Mouse (Mus musculus): ENCODE measurements around the gene Thsd7b. TPM values are rescaled to one million over a fixed set of nuclear protein-coding genes. Genes with fewer than 3 reads are reported as not detected.

The Thsd7b gene
- polyA plus RNA-seq (2015; fragmentation: Nextera tagmentation; extraction: Ambion mirVana): 0.33 and 0.59 TPM in 2 replicates

DNA sequence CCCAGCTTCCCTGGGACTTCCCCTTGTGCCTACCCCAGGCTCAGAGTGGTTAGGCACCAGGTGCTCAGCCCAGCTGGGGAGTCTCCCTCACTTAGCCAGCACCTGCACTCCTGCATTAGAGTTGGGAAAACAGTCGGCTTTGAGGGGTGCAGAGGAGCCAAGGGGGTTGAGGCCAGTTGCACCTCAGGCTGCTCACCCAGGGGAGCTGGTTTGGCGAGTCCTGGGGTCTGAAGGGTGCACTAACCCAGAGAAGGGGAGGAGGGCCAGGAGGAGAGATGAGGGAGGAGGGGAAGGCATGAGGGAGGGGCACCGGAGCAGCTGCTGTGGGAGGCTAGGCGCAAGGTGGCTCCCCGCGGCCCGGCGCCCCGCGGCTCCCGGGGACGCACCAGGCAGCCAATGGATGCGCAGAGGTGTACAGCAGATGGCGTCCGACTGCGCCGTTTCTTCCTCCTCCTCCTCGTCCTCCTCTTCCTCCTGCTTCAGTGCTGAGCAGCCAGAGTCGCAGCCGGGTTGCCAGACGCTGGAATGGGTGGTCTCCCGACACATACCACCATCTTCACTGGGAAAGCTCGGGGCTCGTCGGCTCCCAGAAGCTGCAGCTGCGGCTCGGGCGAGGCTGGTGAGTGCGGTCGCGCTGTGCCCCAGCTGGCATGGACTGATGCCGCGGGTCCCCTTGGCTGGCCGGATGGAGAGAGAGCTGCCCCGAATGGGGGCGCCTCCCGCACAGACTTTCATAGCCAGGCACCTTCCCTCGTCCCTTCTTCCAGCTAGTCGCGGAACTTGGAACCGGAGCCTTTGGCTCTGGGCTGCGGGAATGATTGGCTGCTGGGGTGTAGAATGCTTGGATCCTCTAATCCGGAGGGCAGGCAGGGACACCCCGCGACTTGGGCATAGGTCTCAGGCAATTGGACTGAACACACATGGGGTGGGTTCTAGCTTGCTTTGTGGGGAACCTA is at the start of gene Thsd7b:
Gene Thsd7b (plus strand): TSS at position 321 of the 956 bp plus-strand sequence.
- no peak for ATAC-seq

DNA sequence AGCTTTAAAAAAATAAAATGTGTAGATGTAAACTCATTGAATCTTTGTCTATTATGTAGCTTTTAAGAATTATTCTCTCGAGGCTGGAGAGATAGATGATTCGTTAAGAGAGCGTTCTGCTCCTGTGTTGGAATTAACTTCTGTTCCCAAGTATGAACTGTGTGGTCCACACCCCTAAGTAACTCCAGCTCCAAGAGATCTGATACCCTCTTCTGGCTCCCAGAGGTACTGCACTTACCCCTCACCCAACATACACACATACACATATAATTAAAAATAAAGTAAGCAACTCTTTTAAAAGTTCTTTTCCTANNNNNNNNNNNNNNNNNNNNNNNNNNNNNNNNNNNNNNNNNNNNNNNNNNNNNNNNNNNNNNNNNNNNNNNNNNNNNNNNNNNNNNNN is 28.8 kb upstream of the Thsd7b start:
- Histone ChIP-seq H3K9me3 (ENCODE audit: control insufficient read depth) (no peaks in the 10 kb centered on the region), H3K27ac (ENCODE audit: low read depth, low read length) (no peak overlapping the region), H3K36me3 (ENCODE audit: control insufficient read depth, insufficient read depth) (no peaks in the 10 kb centered on the region), H3K4me2 (replicated peaks; ENCODE audit: low read depth) (no peak overlapping the region), H3K4me3 (ENCODE audit: low read depth, low read length) (no peak overlapping the region), H3K4me1 (replicated peaks; ENCODE audit: control insufficient read depth, insufficient read depth, low read length) (no peaks in the 10 kb centered on the region), H3K9ac (ENCODE audit: low read depth, low read length) (no peak overlapping the region), H3K27me3 (replicated peaks; ENCODE audit: control insufficient read depth, insufficient read depth, low read length) (no peaks in the 10 kb centered on the region)
- ATAC-seq: no peak
- 49% methylated on average over 3 of the region's 3 CpGs for WGBS
- peak; percentile 57 for TF ChIP-seq CTCF (IDR thresholded peaks at IDR 0.05; ENCODE audit: low read depth)

More for the DNA sequence above, at the start of gene Thsd7b:
- Histone ChIP-seq H3K4me2 (replicated peaks; ENCODE audit: low read depth) (peak within 1 kb of the TSS; percentile 45), H3K27me3 (replicated peaks; ENCODE audit: control insufficient read depth, insufficient read depth, low read length) (peaks cover 11% of the 10 kb centered on the region), H3K27ac (ENCODE audit: low read depth, low read length) (no peak within 1 kb of the TSS), H3K4me1 (replicated peaks; ENCODE audit: control insufficient read depth, insufficient read depth, low read length) (no peaks in the 10 kb centered on the region), H3K9me3 (ENCODE audit: control insufficient read depth) (no peaks in the 10 kb centered on the region), H3K36me3 (ENCODE audit: control insufficient read depth, insufficient read depth) (no peaks in the 10 kb centered on the region), H3K4me3 (ENCODE audit: low read depth, low read length) (peak within 1 kb of the TSS; percentile 17; the same call in 1 of the 2 replicates), H3K9ac (ENCODE audit: low read depth, low read length) (no peak within 1 kb of the TSS)
- no peak for TF ChIP-seq CTCF (IDR thresholded peaks at IDR 0.05; ENCODE audit: low read depth)
- under 1% methylated on average over 31 of the region's 45 CpGs for WGBS

DNA sequence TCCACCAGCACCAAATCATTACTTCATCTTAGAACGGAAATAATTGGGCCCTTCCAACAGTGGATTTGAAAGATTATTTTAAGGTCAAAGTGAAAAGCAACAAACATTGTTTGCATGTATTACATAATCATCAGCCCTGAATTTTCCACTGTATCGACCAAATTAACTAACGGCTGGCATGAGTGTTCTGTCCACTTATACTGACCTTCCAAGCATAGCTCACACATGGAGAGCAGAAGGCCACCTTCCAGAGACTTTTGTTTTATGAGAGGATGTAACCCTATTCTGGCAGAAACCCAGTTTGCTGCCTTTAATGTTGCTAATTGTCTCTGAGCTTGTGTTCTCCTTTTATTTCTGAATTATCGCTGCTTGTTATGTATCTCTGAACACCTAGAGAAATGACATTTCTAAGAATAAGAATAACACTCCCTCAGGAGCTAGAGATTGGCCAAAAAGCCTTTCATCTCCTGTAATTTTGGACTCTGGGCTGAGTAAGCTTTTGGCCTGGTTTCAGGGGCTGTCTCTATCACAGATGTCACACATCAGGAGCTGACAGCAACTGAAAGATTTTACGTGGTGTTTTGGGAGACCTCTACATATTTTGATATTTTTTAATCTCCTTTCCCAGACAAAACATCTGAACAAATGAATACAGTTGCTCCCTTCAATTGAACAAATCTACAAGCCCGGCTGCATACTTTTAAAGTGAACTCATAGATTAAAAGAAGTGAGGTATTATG is 22.2 kb upstream of the Thsd7b start:
- 76% methylated on average over 6 of the region's 6 CpGs for WGBS
- H3K9me3 ChIP-seq (ENCODE audit: control insufficient read depth): no peaks in the 10 kb centered on the region
- no peaks in the 10 kb centered on the region for H3K4me1 ChIP-seq (replicated peaks; ENCODE audit: control insufficient read depth, insufficient read depth, low read length)
- no peak for ATAC-seq
- TF ChIP-seq CTCF (IDR thresholded peaks at IDR 0.05; ENCODE audit: low read depth): no peak
- H3K27ac ChIP-seq (ENCODE audit: low read depth, low read length): no peak overlapping the region
- H3K27me3 ChIP-seq (replicated peaks; ENCODE audit: control insufficient read depth, insufficient read depth, low read length): no peaks in the 10 kb centered on the region
- no peak overlapping the region for H3K4me3 ChIP-seq (ENCODE audit: low read depth, low read length)
- H3K4me2 ChIP-seq (replicated peaks; ENCODE audit: low read depth): no peak overlapping the region
- no peaks in the 10 kb centered on the region for H3K36me3 ChIP-seq (ENCODE audit: control insufficient read depth, insufficient read depth)
- no peak overlapping the region for H3K9ac ChIP-seq (ENCODE audit: low read depth, low read length)

DNA sequence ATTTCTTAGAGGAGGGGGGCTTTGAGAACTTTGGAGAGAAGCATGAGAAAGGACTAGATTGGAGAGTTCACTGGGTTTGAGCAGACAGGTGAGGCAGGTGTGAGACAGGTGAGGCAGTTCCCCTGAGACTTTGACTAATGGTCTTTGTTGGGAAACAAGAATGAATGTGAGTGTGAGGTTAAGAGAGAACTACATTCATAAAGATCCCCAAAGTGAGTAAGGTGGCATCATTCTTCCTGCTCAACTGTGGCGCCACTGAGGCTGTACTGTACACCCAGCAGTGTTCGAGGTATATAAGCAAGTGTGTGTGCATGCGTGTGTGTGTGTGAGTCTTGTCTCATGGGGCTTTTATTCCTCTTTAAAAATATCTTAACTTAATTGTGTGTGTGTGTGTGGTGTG is 6.4 kb upstream of the Thsd7b start:
- H3K9ac ChIP-seq (ENCODE audit: low read depth, low read length): no peak overlapping the region
- TF ChIP-seq CTCF (IDR thresholded peaks at IDR 0.05; ENCODE audit: low read depth): no peak
- H3K4me1 ChIP-seq (replicated peaks; ENCODE audit: control insufficient read depth, insufficient read depth, low read length): no peaks in the 10 kb centered on the region
- WGBS: 83% methylated on average over 3 of the region's 3 CpGs
- H3K9me3 ChIP-seq (ENCODE audit: control insufficient read depth): no peaks in the 10 kb centered on the region
- no peak overlapping the region for H3K4me2 ChIP-seq (replicated peaks; ENCODE audit: low read depth)
- H3K27me3 ChIP-seq (replicated peaks; ENCODE audit: control insufficient read depth, insufficient read depth, low read length): no peaks in the 10 kb centered on the region
- H3K4me3 ChIP-seq (ENCODE audit: low read depth, low read length): no peak overlapping the region
- no peaks in the 10 kb centered on the region for H3K36me3 ChIP-seq (ENCODE audit: control insufficient read depth, insufficient read depth)
- no peak overlapping the region for H3K27ac ChIP-seq (ENCODE audit: low read depth, low read length)
- ATAC-seq: no peak

DNA sequence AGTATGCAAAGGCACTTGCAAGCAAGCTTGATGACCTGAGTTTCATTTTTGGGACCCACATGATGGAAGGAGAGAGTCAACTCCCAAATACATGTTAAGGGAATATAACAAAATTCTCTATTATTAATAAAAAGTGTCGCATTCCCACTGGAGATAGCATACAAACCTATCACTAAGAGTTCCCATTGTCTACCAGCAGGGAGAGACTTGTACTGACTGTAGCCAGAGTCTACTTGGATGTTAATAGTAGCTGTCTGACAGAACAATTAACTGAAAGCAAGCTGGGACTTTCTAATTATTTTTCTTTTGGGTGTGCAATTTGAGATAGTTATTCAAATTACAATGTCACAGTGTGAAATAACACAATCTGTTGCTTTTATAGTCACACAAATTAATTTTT is 31.1 kb downstream of the Thsd7b start:
- WGBS: 84% methylated on average over 1 of the region's 1 CpGs
- Histone ChIP-seq H3K4me2 (replicated peaks; ENCODE audit: low read depth) (no peak overlapping the region), H3K9ac (ENCODE audit: low read depth, low read length) (no peak overlapping the region), H3K27ac (ENCODE audit: low read depth, low read length) (no peak overlapping the region), H3K9me3 (ENCODE audit: control insufficient read depth) (no peaks in the 10 kb centered on the region), H3K4me3 (ENCODE audit: low read depth, low read length) (no peak overlapping the region), H3K27me3 (replicated peaks; ENCODE audit: control insufficient read depth, insufficient read depth, low read length) (no peaks in the 10 kb centered on the region), H3K4me1 (replicated peaks; ENCODE audit: control insufficient read depth, insufficient read depth, low read length) (no peaks in the 10 kb centered on the region), H3K36me3 (ENCODE audit: control insufficient read depth, insufficient read depth) (no peaks in the 10 kb centered on the region)
- ATAC-seq: no peak
- TF ChIP-seq CTCF (IDR thresholded peaks at IDR 0.05; ENCODE audit: low read depth): no peak

DNA sequence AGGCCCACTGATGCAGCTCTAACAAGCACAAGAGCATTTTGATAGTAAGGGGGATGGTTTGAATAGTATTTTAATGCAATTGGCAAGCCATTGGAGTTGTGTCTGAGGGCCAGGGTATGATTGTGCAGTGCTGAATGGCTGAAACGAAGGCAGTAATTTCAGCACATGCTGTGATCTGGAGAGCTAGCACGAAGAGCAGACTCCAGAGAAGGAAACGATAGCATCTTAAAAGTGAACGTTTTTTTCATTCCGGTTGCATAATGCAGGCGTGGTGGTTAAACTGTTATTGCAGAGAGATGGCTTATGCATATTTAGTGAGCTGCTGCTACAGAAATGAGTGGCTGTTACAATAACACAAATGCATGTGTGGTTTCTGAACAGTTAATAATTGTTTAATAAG is 51.3 kb downstream of the Thsd7b start:
- no peaks in the 10 kb centered on the region for H3K36me3 ChIP-seq (ENCODE audit: control insufficient read depth, insufficient read depth)
- ATAC-seq: no peak
- H3K9me3 ChIP-seq (ENCODE audit: control insufficient read depth): no peaks in the 10 kb centered on the region
- no peak overlapping the region for H3K4me2 ChIP-seq (replicated peaks; ENCODE audit: low read depth)
- H3K9ac ChIP-seq (ENCODE audit: low read depth, low read length): no peak overlapping the region
- no peaks in the 10 kb centered on the region for H3K27me3 ChIP-seq (replicated peaks; ENCODE audit: control insufficient read depth, insufficient read depth, low read length)
- TF ChIP-seq CTCF (IDR thresholded peaks at IDR 0.05; ENCODE audit: low read depth): no peak
- H3K4me3 ChIP-seq (ENCODE audit: low read depth, low read length): no peak overlapping the region
- H3K4me1 ChIP-seq (replicated peaks; ENCODE audit: control insufficient read depth, insufficient read depth, low read length): no peaks in the 10 kb centered on the region
- no peak overlapping the region for H3K27ac ChIP-seq (ENCODE audit: low read depth, low read length)
- WGBS: 75% methylated on average over 6 of the region's 6 CpGs

Data from intestine, postnatal 0 days (tissue).